Mouse (Mus musculus): Measurements from ENCODE around the gene Pilra. TPM values are rescaled to one million over a fixed set of nuclear protein-coding genes. Genes with fewer than 3 reads are reported as not detected.

The Pilra gene
- polyA plus RNA-seq, 1 experiment from 2014 or later, result 0.31 TPM

DNA sequence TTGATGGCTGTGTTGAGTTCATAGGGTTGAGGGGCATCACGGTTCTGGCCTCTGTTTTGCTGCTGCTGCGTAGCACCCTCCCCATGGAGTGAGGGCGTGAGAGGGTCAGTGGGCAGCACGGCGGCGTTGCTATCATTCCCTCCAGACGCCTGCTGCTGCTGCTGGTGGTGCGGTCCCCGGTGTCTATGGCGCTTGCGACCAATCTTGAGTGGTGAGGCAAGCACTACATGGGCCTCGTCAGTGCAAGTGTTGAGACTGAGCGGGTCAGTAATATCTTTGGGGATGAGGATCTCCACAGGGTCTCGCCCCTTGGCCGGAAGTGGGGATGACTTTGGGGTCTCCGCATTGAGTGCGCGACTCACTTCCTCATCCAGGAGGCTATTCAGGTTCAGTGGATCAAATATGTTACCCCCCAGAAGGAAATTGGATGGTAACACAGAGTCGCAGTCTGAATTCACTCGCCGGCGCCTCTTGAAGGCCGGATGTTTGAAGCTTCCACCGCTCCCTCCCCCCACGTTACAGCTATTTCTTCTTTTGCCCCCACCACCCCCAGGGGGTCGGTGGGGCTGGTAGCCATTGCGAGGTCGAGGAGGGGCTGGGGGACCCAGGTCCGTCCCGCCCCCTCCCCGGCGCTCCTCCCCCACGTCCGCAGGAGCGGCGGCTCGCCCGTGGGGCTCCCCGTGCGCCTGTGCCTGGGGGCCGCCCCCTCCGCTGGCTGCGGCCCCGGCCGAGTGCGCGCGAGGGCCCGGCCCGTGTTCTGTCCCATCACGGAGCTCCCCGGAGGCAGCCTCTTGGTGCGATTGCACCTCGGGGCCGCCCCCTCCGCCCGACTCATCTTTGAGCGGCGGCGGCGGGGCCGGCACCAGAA, 50.7 kb downstream of the Pilra start:
- peak overlapping the region; percentile 97 for H3K9ac ChIP-seq
- H3K36me3 ChIP-seq, result peaks cover 47% of the 10 kb centered on the region
- no peak for ATAC-seq (ENCODE audit: insufficient number of reproducible peaks, insufficient read depth, low FRiP score, low TSS enrichment, low read depth)
- peak overlapping the region; percentile 98 for H3K27ac ChIP-seq
- peak overlapping the region; percentile 89 for H3K4me3 ChIP-seq
- H3K27me3 ChIP-seq, result no peaks in the 10 kb centered on the region
- H3K4me2 ChIP-seq, result peak overlapping the region; percentile 94
- peaks cover 43% of the 10 kb centered on the region for H3K4me1 ChIP-seq
- WGBS, result 4% methylated on average over 61 of the region's 62 CpGs
- H3K9me3 ChIP-seq, result no peaks in the 10 kb centered on the region

DNA sequence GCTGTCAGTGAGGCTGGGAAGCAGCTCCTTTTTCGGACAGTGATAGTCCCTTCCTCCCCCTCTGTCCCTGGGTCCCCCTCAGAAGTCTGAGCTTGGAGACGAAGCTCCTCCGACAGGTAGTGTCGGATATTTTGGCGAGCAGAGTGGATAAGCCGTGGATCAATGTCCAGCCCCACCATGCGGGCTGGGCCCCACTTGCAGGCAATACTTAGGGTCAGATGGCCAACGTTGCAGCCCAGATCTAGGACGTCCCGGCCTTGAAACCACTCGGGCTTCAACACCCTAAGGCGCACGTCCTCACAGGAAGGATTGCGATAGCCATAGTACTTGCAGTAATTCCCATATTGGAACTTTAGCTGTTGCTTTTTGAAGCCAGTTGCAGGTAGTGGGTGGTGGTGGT, 51.5 kb downstream of the Pilra start:
- no peak for ATAC-seq (ENCODE audit: insufficient number of reproducible peaks, insufficient read depth, low FRiP score, low TSS enrichment, low read depth)
- peaks cover 51% of the 10 kb centered on the region for H3K36me3 ChIP-seq
- H3K4me2 ChIP-seq, result peak overlapping the region; percentile 94
- peaks cover 52% of the 10 kb centered on the region for H3K4me1 ChIP-seq
- H3K9me3 ChIP-seq, result no peaks in the 10 kb centered on the region
- H3K9ac ChIP-seq, result peak overlapping the region; percentile 97
- H3K27me3 ChIP-seq, result no peaks in the 10 kb centered on the region
- peak overlapping the region; percentile 89 for H3K4me3 ChIP-seq
- WGBS, result 83% methylated on average over 14 of the region's 14 CpGs
- no peak overlapping the region for H3K27ac ChIP-seq

DNA sequence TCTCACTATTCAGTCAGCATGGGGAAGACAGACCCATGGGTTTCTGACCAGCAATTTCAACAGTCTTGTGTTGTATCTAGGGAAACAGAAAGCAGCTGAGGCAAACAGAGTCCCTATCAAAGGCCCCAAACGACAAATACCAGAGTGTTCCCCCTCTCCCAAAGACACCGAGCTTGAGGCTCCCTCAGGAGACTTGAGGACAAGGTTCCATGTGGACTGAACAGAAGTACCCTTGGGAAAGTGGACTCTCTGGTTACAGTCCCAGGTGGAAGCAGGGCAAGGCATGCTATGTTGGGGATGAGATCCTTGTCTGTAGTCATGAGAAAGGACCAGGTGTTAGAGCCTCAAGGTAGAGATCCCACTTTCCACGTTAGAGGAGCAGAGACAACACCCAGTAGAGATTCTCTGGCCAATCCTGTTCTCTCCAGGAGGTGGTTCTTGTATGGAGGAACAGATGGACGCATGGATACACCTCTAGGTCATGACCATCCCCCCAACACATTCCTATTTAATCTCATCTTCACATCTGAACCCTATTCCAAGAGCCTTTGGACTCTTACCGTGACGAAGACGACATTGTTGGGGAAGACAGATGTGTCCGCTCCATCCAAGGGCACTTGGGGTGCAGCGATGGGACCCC, 52.1 kb downstream of the Pilra start:
- Histone ChIP-seq H3K9me3 (no peaks in the 10 kb centered on the region), H3K4me3 (peak overlapping the region; percentile 89), H3K4me1 (peaks cover 53% of the 10 kb centered on the region), H3K9ac (peak overlapping the region; percentile 97), H3K4me2 (peak overlapping the region; percentile 94), H3K27me3 (no peaks in the 10 kb centered on the region), H3K36me3 (peaks cover 51% of the 10 kb centered on the region), H3K27ac (no peak overlapping the region)
- ATAC-seq (ENCODE audit: insufficient number of reproducible peaks, insufficient read depth, low FRiP score, low TSS enrichment, low read depth), result no peak
- 71% methylated on average over 9 of the region's 9 CpGs for WGBS

DNA sequence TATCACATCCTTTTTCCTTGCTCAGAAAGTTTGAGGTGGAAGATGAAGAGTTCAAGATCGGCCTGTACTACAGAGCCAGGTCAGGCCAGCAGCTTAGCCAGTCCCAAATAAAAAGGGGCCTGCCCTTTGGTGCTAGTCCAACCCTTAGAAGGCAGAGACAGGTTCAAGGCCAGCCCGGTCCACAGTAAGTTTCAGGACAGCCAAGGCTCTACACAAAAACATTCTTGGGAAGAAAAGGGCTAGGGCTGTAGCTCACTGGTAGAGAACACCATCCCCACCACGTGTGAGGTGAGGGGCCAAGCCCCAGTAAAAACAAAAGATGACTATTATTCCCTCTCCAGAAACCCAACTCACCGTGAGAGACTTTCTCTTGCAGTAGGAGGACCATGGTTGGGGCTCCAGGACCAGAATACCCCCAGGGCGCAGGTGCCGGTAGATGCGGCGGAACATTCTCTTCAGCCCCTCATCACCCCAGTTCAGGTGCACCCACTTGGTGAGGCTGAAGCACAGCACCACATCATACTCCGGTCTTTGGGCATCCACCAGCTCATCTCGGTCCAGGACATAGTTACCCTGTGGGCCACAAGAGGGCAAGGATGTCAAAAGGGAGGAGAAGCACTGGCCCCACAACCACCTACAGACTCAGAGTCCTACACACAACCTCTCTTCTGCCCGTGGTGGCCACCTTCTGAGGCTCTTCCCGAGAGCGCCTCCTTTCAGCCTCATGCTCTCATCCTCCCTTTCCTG, 53.1 kb downstream of the Pilra start:
- Histone ChIP-seq H3K4me3 (peak overlapping the region; percentile 89), H3K9me3 (no peaks in the 10 kb centered on the region), H3K4me1 (peaks cover 53% of the 10 kb centered on the region), H3K9ac (peak overlapping the region; percentile 97), H3K27ac (no peak overlapping the region; the same call in 1 of the 2 replicates), H3K4me2 (peak overlapping the region; percentile 94), H3K27me3 (no peaks in the 10 kb centered on the region), H3K36me3 (peaks cover 51% of the 10 kb centered on the region)
- ATAC-seq (ENCODE audit: insufficient number of reproducible peaks, insufficient read depth, low FRiP score, low TSS enrichment, low read depth), result no peak
- 81% methylated on average over 13 of the region's 13 CpGs for WGBS

DNA sequence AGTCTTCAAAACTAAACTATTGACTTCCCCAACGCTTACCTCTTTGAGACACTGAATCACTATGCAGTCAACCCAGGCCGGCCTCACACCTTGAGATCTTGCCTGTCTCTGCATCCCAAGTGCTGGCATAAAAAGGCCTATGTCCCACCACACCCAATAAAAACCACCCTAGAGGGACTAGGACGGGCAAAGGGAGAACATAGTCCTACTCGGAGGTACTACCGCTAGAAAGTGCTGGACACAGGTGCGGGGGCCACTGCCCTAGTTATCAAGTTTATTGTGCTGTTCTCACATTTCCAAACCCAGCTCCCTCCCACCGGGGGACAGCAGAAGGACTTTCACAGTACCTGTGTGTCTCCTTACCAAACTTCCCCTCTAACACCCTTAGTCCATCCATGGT, 54.4 kb downstream of the Pilra start:
- Histone ChIP-seq H3K4me3 (no peak overlapping the region), H3K27me3 (no peaks in the 10 kb centered on the region), H3K27ac (no peak overlapping the region), H3K9ac (no peak overlapping the region), H3K36me3 (peaks cover 51% of the 10 kb centered on the region), H3K9me3 (no peaks in the 10 kb centered on the region), H3K4me2 (no peak overlapping the region), H3K4me1 (peaks cover 52% of the 10 kb centered on the region)
- no peak for ATAC-seq (ENCODE audit: insufficient number of reproducible peaks, insufficient read depth, low FRiP score, low TSS enrichment, low read depth)
- WGBS, result 96% methylated on average over 7 of the region's 7 CpGs

DNA sequence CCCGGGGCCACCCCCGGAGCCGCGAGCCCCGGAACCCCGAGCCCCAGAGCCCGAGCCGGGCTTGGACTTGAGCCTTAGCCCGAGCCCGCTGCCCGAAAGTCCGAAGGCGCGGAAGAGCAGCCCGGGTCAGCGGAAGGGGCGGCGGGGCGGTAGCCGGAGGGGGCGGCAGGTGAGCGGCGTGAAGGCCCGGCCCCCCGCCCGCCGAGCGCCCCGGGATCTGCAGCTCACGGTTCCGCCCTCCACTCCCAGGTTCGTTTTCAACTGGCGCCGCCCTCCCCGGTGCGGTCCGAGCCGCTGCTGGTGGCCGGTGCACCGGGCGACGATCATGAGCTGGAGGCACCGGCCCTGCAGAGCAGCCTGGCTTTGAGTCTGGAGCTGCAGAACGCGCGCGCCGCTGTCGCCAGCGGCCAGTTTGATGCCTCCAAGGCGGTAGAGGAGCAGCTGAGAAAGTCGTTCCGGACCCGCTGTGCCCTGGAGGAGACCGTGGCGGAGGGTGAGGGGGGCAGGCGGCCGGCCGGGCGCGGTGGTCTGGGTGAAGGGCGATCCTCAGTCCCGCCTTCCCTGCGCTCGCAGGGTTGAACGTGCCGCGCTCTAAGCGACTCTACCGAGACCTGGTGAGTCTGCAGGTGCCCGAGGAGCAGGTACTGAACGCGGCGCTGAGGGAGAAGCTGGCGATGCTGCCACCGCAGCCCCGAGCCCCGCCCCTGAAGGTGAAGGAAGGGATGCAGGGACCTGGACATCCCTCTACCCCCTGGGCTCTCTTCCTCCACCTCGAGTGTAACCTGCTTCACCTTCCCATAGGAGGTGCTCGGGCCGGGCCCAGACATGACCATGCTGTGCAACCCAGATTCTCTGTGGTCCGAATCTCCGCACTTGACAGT, 56.8 kb downstream of the Pilra start:
- peaks cover 45% of the 10 kb centered on the region for H3K4me1 ChIP-seq
- peak overlapping the region; percentile 97 for H3K9ac ChIP-seq
- no peak for ATAC-seq (ENCODE audit: insufficient number of reproducible peaks, insufficient read depth, low FRiP score, low TSS enrichment, low read depth)
- H3K27me3 ChIP-seq, result no peaks in the 10 kb centered on the region
- peak overlapping the region; percentile 90 for H3K27ac ChIP-seq
- peaks cover 43% of the 10 kb centered on the region for H3K36me3 ChIP-seq
- H3K4me3 ChIP-seq, result peak overlapping the region; percentile 99
- H3K4me2 ChIP-seq, result peak overlapping the region; percentile 96
- WGBS, result under 1% methylated on average over 82 of the region's 83 CpGs
- H3K9me3 ChIP-seq, result no peaks in the 10 kb centered on the region

DNA sequence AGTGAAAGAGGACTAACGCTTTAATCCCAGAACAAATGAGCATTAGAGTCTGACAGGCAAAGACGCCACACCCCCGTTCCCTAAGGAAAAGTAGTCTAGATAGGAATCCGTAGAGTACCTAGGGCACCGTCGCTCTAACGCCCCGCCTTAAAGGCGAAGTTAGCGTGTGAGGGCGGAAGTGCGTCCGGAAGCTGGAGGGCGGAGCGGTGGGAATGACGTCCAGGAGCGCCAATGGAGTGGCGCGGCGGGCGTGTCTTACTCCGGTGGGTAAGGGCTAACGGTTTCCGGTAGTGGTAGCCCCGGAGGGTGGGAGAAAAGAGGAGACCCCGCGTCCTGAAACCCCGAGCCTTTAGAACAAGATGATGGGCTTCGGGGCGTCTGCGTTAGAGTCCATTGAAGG, 57.4 kb downstream of the Pilra start, which contains the start of gene Ppp1r35:
Gene Ppp1r35, plus strand, starts transcription at position 215 of the 400 bp plus-strand sequence.
- peak within 1 kb of the TSS; percentile 90 for H3K27ac ChIP-seq
- H3K4me3 ChIP-seq, result peak within 1 kb of the TSS; percentile 99
- WGBS, result under 1% methylated on average over 31 of the region's 31 CpGs
- peaks cover 39% of the 10 kb centered on the region for H3K4me1 ChIP-seq
- no peaks in the 10 kb centered on the region for H3K9me3 ChIP-seq
- H3K9ac ChIP-seq, result peak within 1 kb of the TSS; percentile 97
- ATAC-seq (ENCODE audit: insufficient number of reproducible peaks, insufficient read depth, low FRiP score, low TSS enrichment, low read depth), result peak; percentile 88
- H3K27me3 ChIP-seq, result no peaks in the 10 kb centered on the region
- H3K36me3 ChIP-seq, result peaks cover 37% of the 10 kb centered on the region
- peak within 1 kb of the TSS; percentile 96 for H3K4me2 ChIP-seq

- no peak overlapping the region for H3K4me3 ChIP-seq
- no peak overlapping the region for H3K4me2 ChIP-seq
- H3K4me1 ChIP-seq, result peaks cover 26% of the 10 kb centered on the region
- H3K27me3 ChIP-seq, result no peaks in the 10 kb centered on the region
- ATAC-seq (ENCODE audit: insufficient number of reproducible peaks, insufficient read depth, low FRiP score, low TSS enrichment, low read depth), result no peak
- peaks cover 24% of the 10 kb centered on the region for H3K36me3 ChIP-seq
- no peaks in the 10 kb centered on the region for H3K9me3 ChIP-seq
- H3K9ac ChIP-seq, result no peak overlapping the region
- WGBS, result 85% methylated on average over 7 of the region's 7 CpGs
- no peak overlapping the region for H3K27ac ChIP-seq
Measured at GRCm38 (mm10) chr5:137777267-137777845, 58.7 kb downstream of the Pilra start.

GRCm38 (mm10) chr5:137776408-137776918, 59.6 kb downstream of the Pilra start:
- ATAC-seq (ENCODE audit: insufficient number of reproducible peaks, insufficient read depth, low FRiP score, low TSS enrichment, low read depth), result peak; percentile 69; the same call in 1 of the 2 replicates
- H3K27ac ChIP-seq, result no peak overlapping the region; the same call in 1 of the 2 replicates
- no peaks in the 10 kb centered on the region for H3K27me3 ChIP-seq
- no peak overlapping the region for H3K9ac ChIP-seq
- no peak overlapping the region for H3K4me3 ChIP-seq
- WGBS, result 38% methylated on average over 5 of the region's 5 CpGs
- no peaks in the 10 kb centered on the region for H3K9me3 ChIP-seq
- H3K36me3 ChIP-seq, result peaks cover 15% of the 10 kb centered on the region
- H3K4me1 ChIP-seq, result peaks cover 22% of the 10 kb centered on the region
- no peak overlapping the region for H3K4me2 ChIP-seq

GRCm38 (mm10) chr5:137775587-137776290, 60.3 kb downstream of the Pilra start:
- no peak overlapping the region for H3K4me3 ChIP-seq
- peaks cover 22% of the 10 kb centered on the region for H3K4me1 ChIP-seq
- H3K27ac ChIP-seq, result no peak overlapping the region
- no peak overlapping the region for H3K9ac ChIP-seq
- H3K27me3 ChIP-seq, result no peaks in the 10 kb centered on the region
- no peak for ATAC-seq (ENCODE audit: insufficient number of reproducible peaks, insufficient read depth, low FRiP score, low TSS enrichment, low read depth)
- WGBS, result 84% methylated on average over 2 of the region's 2 CpGs
- peaks cover 8% of the 10 kb centered on the region for H3K36me3 ChIP-seq
- H3K9me3 ChIP-seq, result no peaks in the 10 kb centered on the region
- no peak overlapping the region for H3K4me2 ChIP-seq

Measured in embryonic facial prominence, embryonic 13.5 days (tissue).